Comparison of ENCODE assay signal across 31 mouse cellular contexts in the genomic region with DNA sequence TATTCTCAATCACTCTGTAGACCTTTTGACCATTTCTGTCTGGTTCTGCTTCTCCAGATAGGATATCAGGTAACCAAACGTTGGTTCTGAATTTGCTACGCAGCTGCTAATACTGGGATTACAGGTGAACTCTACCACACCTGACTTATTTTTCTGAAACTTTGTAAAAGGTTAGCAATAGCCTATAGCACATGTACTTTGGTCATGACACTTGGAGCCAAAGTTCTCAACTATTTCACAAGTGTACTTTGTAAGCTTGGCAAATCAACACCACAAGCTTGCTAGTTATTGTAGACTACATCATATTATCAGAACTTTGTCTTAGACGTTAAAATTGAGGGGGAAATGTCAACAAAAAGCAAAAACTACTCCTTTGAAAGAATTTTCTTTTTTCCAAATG. TPM values are rescaled to one million over a fixed set of nuclear protein-coding genes. Genes with fewer than 3 reads are reported as not detected.
DNase-seq lines count a peak whose midpoint lies in the region; ATAC-seq and TF ChIP-seq lines count a peak whose summit lies in the region.
"Had no signal": no experiment of that assay in that cellular context is flagged by ENCODE, and none has a peak within 500 bp of the region (broad histone marks: within the 10 kb centered on the region; RNA-seq: fewer than 3 reads in every experiment).

No protein-coding gene starts in this region.

- H3K4me2 ChIP-seq in kidney, embryonic 15.5 days = no peak overlapping the region
- H3K4me2 ChIP-seq in liver, embryonic 16.5 days (ENCODE audit: low read depth, low read length) = no peak overlapping the region
- H3K4me2 ChIP-seq in liver, embryonic 12.5 days = no peak overlapping the region
- no peak overlapping the region for H3K4me2 ChIP-seq in intestine, embryonic 16.5 days (ENCODE audit: low read depth, low read length)
- H3K4me2 ChIP-seq: embryonic facial prominence, embryonic 12.5 days; embryonic facial prominence, embryonic 15.5 days; forebrain, embryonic 12.5 days; forebrain, embryonic 15.5 days; heart, embryonic 11.5 days; hindbrain, embryonic 14.5 days had no signal

- intact Hi-C loops in heart, postnatal 14 days (cut with DNase I) = no loop called here
- intact Hi-C loops in left cerebral cortex, postnatal 36 days (cut with DNase I) = no loop called here

- H3K27me3 ChIP-seq in kidney, embryonic 15.5 days = no peaks in the 10 kb centered on the region
- no peaks in the 10 kb centered on the region for H3K27me3 ChIP-seq in liver, embryonic 16.5 days (ENCODE audit: control insufficient read depth, insufficient read depth, low read depth, low read length)
- no peaks in the 10 kb centered on the region for H3K27me3 ChIP-seq in liver, embryonic 12.5 days (replicated peaks)
- H3K27me3 ChIP-seq in intestine, embryonic 16.5 days (replicated peaks; ENCODE audit: control insufficient read depth, insufficient read depth, low read length) = no peaks in the 10 kb centered on the region
- no peaks in the 10 kb centered on the region for H3K27me3 ChIP-seq in small intestine, adult 2 months (ENCODE audit: control insufficient read depth, insufficient read depth, low read length)
- H3K27me3 ChIP-seq: CH12.LX; embryonic facial prominence, embryonic 12.5 days; embryonic facial prominence, embryonic 15.5 days; forebrain, embryonic 12.5 days; forebrain, embryonic 15.5 days; Patski had no signal

- H3K9ac ChIP-seq in kidney, embryonic 15.5 days = no peak overlapping the region
- no peak overlapping the region for H3K9ac ChIP-seq in liver, embryonic 16.5 days (ENCODE audit: low read depth, low read length)
- H3K9ac ChIP-seq in liver, embryonic 12.5 days = no peak overlapping the region
- no peak overlapping the region for H3K9ac ChIP-seq in intestine, embryonic 16.5 days (ENCODE audit: low read depth, low read length)
- H3K9ac ChIP-seq: embryonic facial prominence, embryonic 12.5 days; embryonic facial prominence, embryonic 15.5 days; forebrain, embryonic 12.5 days; forebrain, embryonic 15.5 days; hindbrain, embryonic 14.5 days had no signal

- H3K4me3 ChIP-seq in kidney, embryonic 15.5 days (replicated peaks) = no peak overlapping the region
- no peak overlapping the region for H3K4me3 ChIP-seq in liver, embryonic 16.5 days (ENCODE audit: low read depth, low read length)
- no peak overlapping the region for H3K4me3 ChIP-seq in liver, embryonic 12.5 days
- no peak overlapping the region for H3K4me3 ChIP-seq in intestine, embryonic 16.5 days (ENCODE audit: low read length)
- H3K4me3 ChIP-seq in small intestine, adult 2 months (ENCODE audit: low read depth, low read length) = no peak overlapping the region
- H3K4me3 ChIP-seq: embryonic facial prominence, embryonic 12.5 days; embryonic facial prominence, embryonic 15.5 days; forebrain, embryonic 12.5 days; forebrain, embryonic 15.5 days had no signal

- peaks cover 74% of the 10 kb centered on the region for H3K36me3 ChIP-seq in kidney, embryonic 15.5 days
- peaks cover 4% of the 10 kb centered on the region for H3K36me3 ChIP-seq in liver, embryonic 16.5 days (ENCODE audit: control insufficient read depth, insufficient read depth)
- H3K36me3 ChIP-seq in liver, embryonic 12.5 days = peaks cover 20% of the 10 kb centered on the region
- H3K36me3 ChIP-seq in intestine, embryonic 16.5 days (ENCODE audit: control insufficient read depth, insufficient read depth, low read length) = no peaks in the 10 kb centered on the region
- H3K36me3 ChIP-seq in small intestine, adult 2 months (ENCODE audit: control insufficient read depth, insufficient read depth, low read length) = peaks cover 32% of the 10 kb centered on the region

- TF ChIP-seq POLR2A in small intestine, adult 2 months (IDR thresholded peaks at IDR 0.05; ENCODE audit: low read depth, low read length) = no peak

- ATAC-seq in kidney, embryonic 15.5 days (replicated peaks; ENCODE audit: low FRiP score) = no peak
- peak; percentile 72 for ATAC-seq in liver, embryonic 16.5 days (ENCODE audit: low read depth)
- no peak for ATAC-seq in liver, embryonic 12.5 days
- peak; percentile 75 for ATAC-seq in intestine, embryonic 16.5 days
- ATAC-seq: forebrain, embryonic 15.5 days; hindbrain, postnatal 0 days; Patski had no signal

- DNase-seq in kidney, adult 9 months = peak; percentile 25
- DNase-seq in heart, postnatal 14 days = no peak
- no peak for DNase-seq in left cerebral cortex, postnatal 36 days (ENCODE audit: low spot score in 2 of 2)
- DNase-seq: adrenal gland, postnatal 10 days; adrenal gland, postnatal 36 days; B cell, adult 2 months; cerebellum, adult 2 months; cerebellum, adult 9-11 months; cerebellum, postnatal 25 days; gastrocnemius, postnatal 10 days; gastrocnemius, postnatal 36 days; heart, adult 11 months; heart, postnatal 4 days had no signal

- WGBS in kidney, embryonic 15.5 days = 84% methylated on average over 3 of the region's 3 CpGs
- WGBS in liver, embryonic 16.5 days (ENCODE audit: insufficient replicate concordance) = 60% methylated on average over 3 of the region's 3 CpGs
- WGBS in liver, embryonic 12.5 days (ENCODE audit: insufficient replicate concordance) = 62% methylated on average over 3 of the region's 3 CpGs
- 84% methylated on average over 3 of the region's 3 CpGs for WGBS in intestine, embryonic 16.5 days
- WGBS in small intestine, adult 2 months = 34% methylated on average over 3 of the region's 3 CpGs

- H3K27ac ChIP-seq in kidney, embryonic 15.5 days = no peak overlapping the region
- peak overlapping the region; percentile 18 for H3K27ac ChIP-seq in liver, embryonic 16.5 days (ENCODE audit: low read length)
- no peak overlapping the region for H3K27ac ChIP-seq in liver, embryonic 12.5 days
- H3K27ac ChIP-seq in intestine, embryonic 16.5 days (ENCODE audit: low read length) = peak overlapping the region; percentile 29; the same call in 1 of the 2 replicates
- H3K27ac ChIP-seq in small intestine, adult 2 months (ENCODE audit: insufficient read depth, low read depth, low read length) = peak overlapping the region; percentile 89
- H3K27ac ChIP-seq: embryonic facial prominence, embryonic 12.5 days; embryonic facial prominence, embryonic 15.5 days; forebrain, embryonic 12.5 days; forebrain, embryonic 15.5 days; hindbrain, embryonic 14.5 days; hindbrain, postnatal 0 days had no signal

- no peaks in the 10 kb centered on the region for H3K9me3 ChIP-seq in kidney, embryonic 15.5 days (replicated peaks)
- H3K9me3 ChIP-seq in liver, embryonic 16.5 days (replicated peaks; ENCODE audit: control insufficient read depth, low read length) = no peaks in the 10 kb centered on the region
- no peaks in the 10 kb centered on the region for H3K9me3 ChIP-seq in liver, embryonic 12.5 days (replicated peaks)
- H3K9me3 ChIP-seq in intestine, embryonic 16.5 days (ENCODE audit: control insufficient read depth, low read length) = no peaks in the 10 kb centered on the region
- H3K9me3 ChIP-seq: embryonic facial prominence, embryonic 12.5 days; embryonic facial prominence, embryonic 15.5 days; forebrain, embryonic 12.5 days; forebrain, embryonic 15.5 days; G1E had no signal

- TF ChIP-seq CTCF in small intestine, adult 2 months (IDR thresholded peaks at IDR 0.05; ENCODE audit: extremely low read depth, insufficient read length, insufficient replicate concordance, low read depth, low read length) = no peak

- H3K4me1 ChIP-seq in kidney, embryonic 15.5 days = no peaks in the 10 kb centered on the region
- no peaks in the 10 kb centered on the region for H3K4me1 ChIP-seq in liver, embryonic 16.5 days (ENCODE audit: control insufficient read depth, low read depth, low read length)
- H3K4me1 ChIP-seq in liver, embryonic 12.5 days = no peaks in the 10 kb centered on the region
- H3K4me1 ChIP-seq in intestine, embryonic 16.5 days (ENCODE audit: control insufficient read depth, insufficient read depth, low read length) = no peaks in the 10 kb centered on the region
- H3K4me1 ChIP-seq in small intestine, adult 2 months (ENCODE audit: control insufficient read depth, insufficient read depth, insufficient read length, low read length) = peaks cover 13% of the 10 kb centered on the region; the same call in 1 of the 2 replicates
- H3K4me1 ChIP-seq: embryonic facial prominence, embryonic 12.5 days; embryonic facial prominence, embryonic 15.5 days; forebrain, embryonic 12.5 days; forebrain, embryonic 15.5 days had no signal

RNA-seq across cellular contexts. Expression of gene Zyg11a, which starts 15.8 kb away (rescaled TPM):
- 0.22 and 0.26 TPM in 2 replicates for polyA plus RNA-seq in kidney, embryonic 15.5 days (2015; fragmentation: Nextera tagmentation; extraction: Ambion mirVana)
- polyA plus RNA-seq in liver, embryonic 16.5 days (2015; fragmentation: Nextera tagmentation; extraction: Ambion mirVana) = 0.30 and 0.33 TPM in 2 replicates
- polyA plus RNA-seq in liver, embryonic 12.5 days (2016; fragmentation: Nextera tagmentation; extraction: Ambion mirVana) = 0.07 and 0.08 TPM in 2 replicates
- polyA plus RNA-seq in intestine, embryonic 16.5 days (2015; fragmentation: Nextera tagmentation; extraction: Ambion mirVana) = 0.09 and 0.15 TPM in 2 replicates
- 1.1 and 1.7 TPM in 2 replicates for polyA plus RNA-seq in small intestine, adult 2 months (2012; rRNA removed)
- under 1 TPM; 0.12 TPM for total RNA-seq in heart, postnatal 14 days (2021)
- total RNA-seq in left cerebral cortex, postnatal 36 days (2021) = not detected
- total RNA-seq: CH12.LX; common myeloid progenitor, adult 5-6 weeks; G1E; heart, postnatal 4 days had no signal
- polyA plus RNA-seq: cerebellum, adult 2 months; forebrain, embryonic 12.5 days; forebrain, embryonic 15.5 days; G1E; heart, embryonic 11.5 days; heart, embryonic 14.5 days; heart, postnatal 0 days; hindbrain, embryonic 14.5 days; hindbrain, postnatal 0 days had no signal

Comparison
In these comparisons a context has a peak if more than half of its experiments do, and no peak if none do; other contexts are left out.
1. ATAC-seq: peak in liver, embryonic 16.5 days (single experiment) and intestine, embryonic 16.5 days (single experiment); none in kidney, embryonic 15.5 days (single experiment) and liver, embryonic 12.5 days (single experiment).
2. H3K27ac ChIP-seq: peak in liver, embryonic 16.5 days (single experiment), intestine, embryonic 16.5 days (single experiment) and small intestine, adult 2 months (single experiment); none in kidney, embryonic 15.5 days (single experiment) and liver, embryonic 12.5 days (single experiment).